Mouse (Mus musculus): ENCODE measurements around the gene Terf2. TPM values are rescaled to one million over a fixed set of nuclear protein-coding genes. Genes with fewer than 3 reads are reported as not detected.

Gene Terf2
- 10 to 100 TPM; 43.9 to 47.2 TPM for total RNA-seq (2021)

DNA sequence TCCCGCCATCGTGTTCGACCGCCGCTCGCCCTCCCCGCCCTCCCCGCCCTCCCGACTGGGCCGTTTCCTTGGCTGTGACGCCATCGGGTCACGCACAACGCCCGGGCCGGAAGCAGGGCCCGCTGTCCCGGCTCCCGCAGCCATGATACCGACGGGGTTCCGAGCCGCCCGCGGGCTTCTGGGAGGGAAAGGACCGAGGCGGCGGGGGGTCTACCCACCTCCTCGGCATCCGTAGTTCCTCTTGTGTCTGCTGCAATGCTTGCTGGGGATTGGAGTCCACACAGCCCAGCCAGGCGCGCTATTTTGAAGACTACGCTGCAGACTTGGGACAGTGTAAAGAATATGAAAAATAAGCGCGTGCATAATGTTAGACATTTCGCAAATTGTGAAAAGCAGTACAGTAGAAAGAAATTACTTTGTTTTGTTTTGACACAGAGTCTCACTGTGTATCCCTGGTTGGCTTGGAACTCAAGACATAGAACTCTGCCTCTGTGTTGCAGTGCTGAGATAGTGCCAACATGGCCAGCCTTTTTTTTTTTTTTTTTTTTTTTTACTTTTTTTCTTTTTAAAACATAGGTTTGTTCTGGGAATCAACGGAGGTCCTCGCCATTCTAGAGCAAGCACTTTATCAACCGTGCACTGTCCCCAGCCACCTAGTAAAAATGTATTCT, at the start of gene Terf2:
Gene Terf2, minus strand, starts transcription at position 182 of the 671 bp plus-strand sequence.
- intact Hi-C loops (cut with DNase I), result no loop called here
- peak; percentile 98 for DNase-seq

DNA sequence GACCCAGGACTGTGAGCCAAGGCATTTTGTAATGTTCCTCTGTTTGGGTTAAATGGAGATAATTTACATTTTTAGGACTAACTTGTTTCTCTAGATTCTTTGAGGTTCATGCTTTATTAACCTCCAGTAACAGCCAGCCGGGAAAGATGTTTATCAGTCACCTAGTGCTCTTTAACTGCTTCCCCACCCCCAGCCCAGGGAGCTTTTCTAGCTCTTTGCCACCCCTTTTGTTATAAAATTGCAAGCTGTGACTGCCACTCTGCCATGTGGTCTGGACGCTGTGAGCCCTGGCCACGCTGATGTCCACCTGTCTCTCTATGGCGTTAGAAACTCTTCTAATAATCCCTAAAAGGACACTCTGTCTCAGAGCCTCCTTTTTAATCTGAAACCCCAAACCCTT, 47.2 kb upstream of the Terf2 start:
- intact Hi-C loops (cut with DNase I), result no loop called here

DNA sequence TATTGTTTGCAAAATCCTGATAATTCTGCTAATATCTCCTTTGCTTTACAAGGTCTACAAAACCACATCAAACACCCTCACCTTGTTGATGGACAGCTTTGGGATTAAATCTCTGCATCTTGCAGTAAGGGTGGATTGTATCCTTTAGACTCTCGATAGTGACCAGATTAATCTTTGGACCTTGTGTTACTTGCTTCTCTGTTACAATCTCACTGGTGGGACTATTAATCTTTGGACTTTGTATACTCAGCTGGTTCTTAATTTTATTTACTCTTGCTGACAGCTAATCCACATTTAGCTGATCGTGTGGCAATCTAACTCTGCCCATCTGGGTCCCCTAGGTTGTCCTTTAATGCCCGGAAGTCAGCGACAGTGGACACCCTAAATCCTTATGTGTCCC, 46.2 kb upstream of the Terf2 start:
- intact Hi-C loops (cut with DNase I), result no loop called here
- no peak for DNase-seq

More for the DNA sequence above, 47.2 kb upstream of the Terf2 start:
- DNase-seq, result no peak

DNA sequence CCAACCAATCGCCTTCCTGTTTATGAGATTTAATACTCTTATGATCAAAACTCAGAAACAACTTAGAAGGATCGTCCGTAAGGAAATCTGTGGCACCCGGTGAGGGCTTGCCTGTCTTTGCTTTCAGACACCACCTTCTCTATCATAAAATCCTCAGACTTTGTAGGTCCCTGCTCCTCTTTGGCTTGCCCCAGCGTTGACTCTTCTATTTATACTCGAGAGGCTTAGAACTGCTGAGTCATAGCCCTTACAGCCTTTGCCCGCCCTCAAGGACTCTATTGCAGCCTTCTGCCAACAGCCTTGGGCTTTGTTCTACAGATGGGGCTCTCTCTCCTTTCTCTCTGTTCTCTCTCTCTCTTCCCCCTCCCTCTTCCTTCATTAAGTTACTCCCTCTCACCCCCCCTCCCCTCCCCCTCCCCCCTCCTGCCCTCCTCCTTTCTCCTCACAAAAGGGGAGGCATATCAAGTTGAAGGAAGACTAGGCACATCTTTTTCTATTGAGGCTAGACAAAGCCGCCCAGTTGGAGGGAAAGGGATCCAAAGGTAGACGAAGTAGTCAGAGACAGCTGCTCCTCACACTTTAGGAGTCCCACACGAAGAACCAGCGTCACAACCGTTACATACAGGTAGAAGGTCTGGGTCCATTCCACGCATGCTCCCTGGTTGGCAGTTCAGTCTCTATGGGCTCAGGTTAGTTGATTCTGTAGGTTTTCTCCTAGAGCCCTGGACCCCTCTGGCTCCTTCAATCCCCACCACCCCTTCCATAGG, 43.5 kb upstream of the Terf2 start:
- intact Hi-C loops (cut with DNase I), result no loop called here

DNA sequence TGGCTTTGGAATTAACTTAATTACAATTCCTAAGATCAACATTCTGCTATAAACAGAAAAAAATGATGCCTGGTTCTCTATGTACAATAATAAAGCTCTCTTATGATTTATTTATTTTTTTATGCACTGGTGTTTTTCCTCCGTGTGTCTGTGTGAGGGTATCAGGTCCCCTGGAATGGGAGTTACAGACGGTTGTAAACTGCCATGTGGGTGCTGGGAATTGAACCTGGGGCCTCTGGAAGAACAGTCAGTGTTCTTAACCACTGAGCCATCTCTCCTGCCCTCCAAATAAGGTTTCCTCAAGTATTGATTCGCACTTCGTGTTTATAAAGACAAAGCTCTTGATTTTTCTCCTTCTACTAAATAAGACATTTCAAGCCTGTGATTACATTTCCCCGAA, 42.0 kb upstream of the Terf2 start:
- intact Hi-C loops (cut with DNase I), result no loop called here

More for the DNA sequence above, 43.5 kb upstream of the Terf2 start:
- DNase-seq, result no peak

DNA sequence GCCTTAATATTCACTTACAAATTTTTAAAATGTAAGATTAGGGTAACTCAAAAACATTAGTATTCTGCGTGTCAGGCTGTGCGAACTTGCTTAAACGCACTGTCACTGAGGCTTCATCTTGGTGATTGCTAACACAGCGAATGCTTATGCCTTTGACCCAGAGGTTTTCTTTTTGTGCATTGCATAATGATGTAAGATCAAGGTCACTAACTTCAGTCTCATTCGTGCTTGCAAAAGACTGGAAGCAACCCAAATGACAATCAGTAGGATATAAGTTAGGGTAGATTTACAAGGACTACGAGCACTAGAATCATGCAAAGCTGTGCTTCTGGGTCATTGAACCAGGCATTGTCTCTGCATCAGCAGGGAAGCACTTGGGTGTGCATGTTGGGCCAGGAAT, 41.2 kb upstream of the Terf2 start:
- DNase-seq, result no peak
- intact Hi-C loops (cut with DNase I), result no loop called here

More for the DNA sequence above, 42.0 kb upstream of the Terf2 start:
- no peak for DNase-seq

DNA sequence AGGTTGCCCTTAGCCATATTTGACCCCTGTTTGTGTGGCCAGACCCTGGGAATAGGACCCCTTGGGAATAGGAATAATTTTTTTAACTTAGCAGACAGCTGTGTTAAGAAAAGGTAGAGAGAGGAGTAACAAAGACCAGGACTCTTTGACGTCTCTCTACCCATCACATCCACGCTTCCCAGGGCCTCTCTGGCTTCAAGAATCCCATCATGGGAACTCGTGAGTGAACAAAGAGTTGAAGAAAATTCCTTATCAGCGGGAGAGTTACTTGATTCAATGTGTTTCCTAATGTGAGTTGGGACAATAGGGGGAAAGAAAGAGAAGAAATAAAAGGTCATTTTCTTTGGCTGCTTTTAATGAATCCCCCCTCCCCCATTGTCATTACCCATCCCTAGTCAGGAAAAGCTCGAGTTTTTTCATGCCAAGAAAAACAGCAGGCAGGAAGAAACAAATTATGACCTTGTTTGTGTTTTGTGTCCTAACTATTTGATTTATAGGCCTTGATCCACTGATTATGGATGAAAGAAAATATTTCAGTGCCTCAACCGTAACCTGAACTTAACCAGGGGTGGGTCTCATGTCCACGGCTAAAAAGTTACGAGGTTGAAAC, 39.8 kb upstream of the Terf2 start:
- intact Hi-C loops (cut with DNase I), result no loop called here
- no peak for DNase-seq

DNA sequence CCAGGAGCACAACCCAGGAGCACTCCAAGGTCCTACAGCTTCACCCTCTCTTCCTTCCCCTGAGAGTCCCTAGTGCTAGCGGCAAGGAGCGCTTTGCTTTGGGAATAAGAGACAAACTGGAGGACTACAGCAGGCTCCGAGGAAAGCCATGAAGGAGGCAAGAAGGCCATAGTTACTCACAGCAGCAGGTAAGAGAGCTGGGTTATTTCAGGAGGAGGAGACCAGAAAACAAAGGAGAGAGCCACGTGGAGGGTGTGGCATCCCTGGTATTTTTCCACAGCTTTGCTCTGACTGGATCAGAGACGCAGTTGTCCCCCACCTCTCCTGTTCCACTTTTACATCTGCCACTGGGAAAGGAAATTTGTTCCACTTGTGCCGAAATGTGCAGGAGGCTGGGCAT, 37.5 kb upstream of the Terf2 start:
- intact Hi-C loops (cut with DNase I), result no loop called here
- no peak for DNase-seq

DNA sequence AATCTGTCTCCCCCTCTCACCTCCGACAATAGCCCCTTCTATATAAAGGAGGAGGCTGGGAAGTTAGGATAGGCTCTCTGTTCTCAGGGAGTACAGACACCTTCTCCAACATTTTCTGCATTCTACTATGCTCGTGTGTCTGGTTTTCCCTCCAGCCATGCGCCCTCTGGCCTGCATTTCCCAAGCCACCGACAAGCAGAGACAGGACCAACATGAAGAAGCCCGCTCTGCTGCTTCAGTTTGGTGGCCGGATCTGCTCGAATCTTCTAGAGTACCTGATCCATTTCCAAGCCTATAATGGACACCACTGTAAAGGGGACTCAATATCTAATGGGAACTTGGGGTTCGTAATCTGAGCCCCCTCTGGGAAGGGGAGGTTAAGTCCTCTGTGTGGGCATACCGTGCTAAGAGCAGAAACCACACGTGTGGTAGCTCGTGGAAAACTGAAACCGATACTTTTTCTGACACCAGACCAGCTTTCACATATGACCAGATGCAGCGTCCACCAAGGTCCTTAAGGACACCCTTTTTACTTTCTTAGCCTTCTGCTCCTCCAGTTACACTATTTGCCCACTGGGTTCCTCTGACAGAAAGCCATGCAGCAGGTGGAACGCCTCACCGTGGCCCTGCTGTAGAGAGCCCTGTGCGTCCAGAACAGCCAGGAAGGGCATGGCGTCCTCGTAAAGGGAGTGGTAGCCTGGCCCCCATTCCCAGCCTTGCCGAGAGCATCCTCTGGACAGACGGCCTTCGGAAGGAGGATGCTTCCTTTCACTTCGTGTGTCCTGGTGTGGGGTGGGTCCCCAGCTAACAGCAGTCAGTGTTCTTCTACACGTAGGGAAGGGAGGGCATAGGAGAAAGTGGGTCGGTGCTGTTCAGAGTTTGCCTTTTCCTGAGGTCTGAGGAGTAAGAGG, 36.5 kb upstream of the Terf2 start:
- no peak for DNase-seq
- intact Hi-C loops (cut with DNase I), result no loop called here

DNA sequence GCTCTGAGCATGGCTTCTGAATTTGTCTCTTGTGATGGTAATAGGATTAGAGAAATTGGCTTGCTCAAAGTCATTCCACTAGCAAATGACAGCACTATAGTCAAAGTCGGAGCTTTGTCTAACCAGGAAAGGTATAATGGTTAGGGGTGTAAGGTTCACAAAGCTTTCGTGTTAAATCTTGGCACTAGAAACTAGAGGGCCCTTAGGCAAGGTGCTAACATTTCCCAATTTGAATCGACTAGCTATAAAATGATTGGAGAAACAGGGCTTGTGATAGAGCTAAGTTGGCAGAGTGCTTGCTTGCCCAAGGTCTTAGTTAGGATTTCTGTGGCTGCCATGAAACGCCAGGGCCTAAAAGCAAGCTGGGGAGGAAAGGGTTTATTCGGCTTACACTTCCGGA, 33.7 kb upstream of the Terf2 start:
- no peak for DNase-seq
- intact Hi-C loops (cut with DNase I), result no loop called here

DNA sequence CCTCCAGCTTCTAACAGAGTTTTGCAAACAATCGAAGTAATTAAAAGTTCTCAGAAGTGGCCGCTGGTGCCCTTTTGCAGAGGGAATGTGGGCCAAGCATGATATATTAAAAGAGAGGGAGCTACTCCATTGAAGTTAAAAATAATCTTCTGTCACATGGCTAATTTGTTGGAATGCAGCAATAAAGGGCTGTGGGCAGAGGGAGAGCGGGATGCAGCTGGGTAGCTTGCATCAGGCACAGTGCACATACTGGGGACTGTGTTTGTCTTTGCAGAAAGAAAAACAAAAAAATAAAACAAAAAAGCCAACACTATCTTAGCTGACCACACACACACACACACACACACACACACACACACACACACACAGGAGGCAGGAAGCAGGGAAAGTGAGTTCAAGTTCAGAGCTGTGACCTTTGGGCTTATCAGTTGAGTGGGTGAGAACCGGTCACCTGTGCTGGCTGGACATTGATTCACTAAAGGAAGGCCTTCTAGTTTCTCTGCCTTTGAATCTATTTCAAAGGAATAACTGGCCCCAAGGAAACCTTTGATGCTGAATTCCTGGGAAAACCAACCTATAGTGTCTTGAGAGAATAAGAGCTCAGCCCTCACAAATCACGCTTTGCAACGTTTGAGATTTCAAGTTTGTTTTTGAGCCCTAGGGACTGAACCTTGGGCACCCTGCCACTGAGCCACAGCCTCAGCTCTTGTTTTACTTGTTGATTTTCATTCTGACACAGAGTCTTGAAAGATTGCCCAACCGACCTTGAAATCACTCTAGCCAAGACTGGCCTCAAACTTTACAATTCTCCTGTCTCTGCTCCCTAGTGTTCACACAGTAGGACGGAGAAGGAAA, 33.1 kb upstream of the Terf2 start:
- peak; percentile 13 for DNase-seq
- intact Hi-C loops (cut with DNase I), result no loop called here

DNA sequence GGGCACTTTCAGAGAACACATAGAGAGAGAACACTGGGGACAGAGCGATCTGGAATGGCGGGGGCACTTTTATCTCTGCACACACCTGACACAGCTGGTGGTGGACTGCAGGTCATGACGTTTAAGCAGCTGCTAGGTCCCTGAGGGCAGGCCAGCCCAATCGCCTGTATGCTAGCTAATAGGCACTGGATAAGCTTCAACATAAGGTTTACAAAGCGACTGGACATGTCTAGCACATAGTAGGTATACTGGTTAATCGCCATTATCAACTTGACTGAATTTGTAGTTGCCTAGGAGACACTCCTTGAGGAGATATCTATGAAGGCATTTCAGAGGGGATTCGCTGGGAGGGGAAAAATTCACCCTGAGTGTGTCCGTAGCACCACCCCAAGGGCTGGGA, 28.0 kb upstream of the Terf2 start:
- DNase-seq, result no peak
- intact Hi-C loops (cut with DNase I), result no loop called here

DNA sequence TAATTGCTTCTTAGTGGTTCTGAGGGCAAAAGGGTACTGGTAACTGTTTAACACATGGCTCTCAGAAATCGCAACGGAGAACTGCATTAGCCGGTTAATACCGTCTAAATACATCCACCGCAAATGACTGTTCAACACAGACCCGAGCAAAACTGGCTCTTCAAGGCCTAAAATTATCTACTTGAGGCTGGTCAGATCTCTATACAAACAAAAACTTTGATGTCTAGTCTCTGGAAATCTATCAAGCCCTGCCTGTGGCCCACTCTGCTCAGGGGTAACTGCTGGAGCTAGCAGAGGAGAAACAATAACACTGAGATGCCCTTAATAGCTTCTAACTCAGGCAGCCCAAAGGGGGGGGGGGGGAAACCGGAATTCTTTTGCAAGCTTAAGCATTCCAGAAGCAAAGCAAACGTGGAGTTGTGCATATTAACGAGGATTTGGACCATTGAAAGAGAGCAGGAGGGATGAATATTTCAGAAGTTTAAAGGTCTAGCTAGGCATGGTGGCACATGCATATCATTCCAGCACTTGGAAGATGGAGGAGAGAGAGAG, 26.8 kb upstream of the Terf2 start:
- intact Hi-C loops (cut with DNase I), result no loop called here

DNA sequence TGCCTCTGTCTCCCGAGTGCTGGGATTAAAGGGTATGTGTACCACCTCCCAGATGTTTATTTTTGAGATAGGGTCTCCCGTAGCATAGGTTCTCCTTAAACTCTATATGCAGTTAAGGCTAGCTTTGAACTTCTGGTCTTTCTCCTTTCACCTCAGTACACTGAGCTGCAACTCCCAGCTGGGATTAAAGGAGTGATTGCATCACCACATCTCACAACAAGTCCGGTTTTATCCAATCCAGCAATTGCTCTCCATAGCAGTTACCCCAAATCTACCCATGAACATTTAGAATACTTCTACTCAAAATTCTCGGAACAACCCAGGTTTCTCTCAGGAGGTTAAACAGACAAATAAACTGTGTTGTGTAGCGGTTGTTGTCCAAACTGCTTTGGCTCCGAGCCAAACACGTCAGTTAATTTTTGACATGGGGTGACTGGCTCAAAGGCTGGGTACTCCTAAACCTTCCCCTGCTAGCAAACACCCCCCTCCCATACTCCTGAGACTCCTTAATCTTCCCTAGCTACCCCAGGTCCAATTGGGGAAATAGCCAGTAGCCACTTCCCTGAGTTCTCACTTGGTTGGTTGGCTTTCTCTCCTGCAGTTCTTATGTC, 25.4 kb upstream of the Terf2 start:
- intact Hi-C loops (cut with DNase I), result no loop called here
- no peak for DNase-seq

More for the DNA sequence above, 26.8 kb upstream of the Terf2 start:
- no peak for DNase-seq

DNA sequence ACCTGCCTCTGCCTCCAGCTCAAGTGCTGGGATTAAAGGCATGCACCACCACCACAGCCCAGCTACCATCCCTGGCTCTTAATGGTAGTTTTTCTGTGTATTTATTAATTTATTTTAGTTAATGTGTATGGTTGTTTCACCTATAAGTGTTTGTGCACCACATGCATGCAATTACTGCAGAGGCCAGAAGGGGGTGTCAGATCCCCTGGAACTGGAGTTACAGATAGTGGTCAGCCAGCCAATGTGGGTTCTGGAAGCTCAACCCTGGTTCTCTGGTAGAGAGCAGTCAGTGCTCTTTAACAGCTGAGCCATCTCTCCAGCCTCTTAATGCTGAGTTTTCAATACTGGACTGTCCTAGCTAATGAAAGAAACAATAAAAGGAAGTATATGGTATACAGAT, 24.5 kb upstream of the Terf2 start:
- intact Hi-C loops (cut with DNase I), result no loop called here

DNA sequence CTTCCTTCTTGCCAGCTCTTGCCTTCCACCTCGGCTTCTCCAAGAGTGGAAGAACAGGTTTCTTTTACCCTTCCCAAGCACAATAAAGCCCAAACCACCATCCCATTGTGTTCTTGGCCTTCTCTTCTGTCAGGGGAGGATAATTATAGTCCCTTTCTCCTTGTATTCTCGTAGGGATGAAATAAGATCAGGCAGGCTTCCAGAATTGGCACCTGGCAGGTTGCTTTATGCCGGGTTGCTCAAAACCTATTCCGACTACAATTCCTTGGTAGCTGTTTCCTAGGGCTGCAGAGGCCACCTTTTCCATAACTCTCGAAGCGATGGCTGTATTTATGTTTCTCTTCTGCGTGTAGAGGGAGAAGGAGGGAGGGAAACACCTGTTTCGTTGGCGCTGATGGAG, 23.1 kb upstream of the Terf2 start:
- intact Hi-C loops (cut with DNase I), result loop anchor here (10.0 kb wide), 1 partner anchor 175 kb away; the partner anchor contains the start of gene Nfat5

More for the DNA sequence above, 24.5 kb upstream of the Terf2 start:
- no peak for DNase-seq

DNA sequence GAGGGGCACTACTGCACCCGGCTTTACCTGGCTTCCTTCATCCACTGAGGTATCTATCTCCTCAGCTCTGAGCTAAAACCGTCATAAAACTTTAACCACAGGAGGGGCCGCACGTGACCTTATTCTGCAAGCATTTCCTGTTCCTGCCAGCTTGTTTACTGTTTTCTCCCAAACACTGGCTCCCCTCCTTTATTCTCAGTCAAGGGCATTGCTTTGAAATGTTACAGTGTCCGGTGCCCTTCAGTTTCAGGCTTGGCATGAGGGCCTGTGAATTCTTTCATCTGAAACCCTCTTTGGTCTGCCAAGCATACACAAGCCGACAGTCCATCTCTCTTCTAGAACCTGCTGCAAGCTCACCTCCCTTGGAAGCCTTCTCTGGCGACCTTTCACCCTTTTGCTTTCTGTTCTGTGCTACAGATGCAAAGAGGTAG, 22.5 kb upstream of the Terf2 start:
- DNase-seq, result no peak
- intact Hi-C loops (cut with DNase I), result loop anchor here (10.0 kb wide), 1 partner anchor 176 kb away; the partner anchor contains the start of gene Nfat5

More for the DNA sequence above, 23.1 kb upstream of the Terf2 start:
- DNase-seq, result no peak

DNA sequence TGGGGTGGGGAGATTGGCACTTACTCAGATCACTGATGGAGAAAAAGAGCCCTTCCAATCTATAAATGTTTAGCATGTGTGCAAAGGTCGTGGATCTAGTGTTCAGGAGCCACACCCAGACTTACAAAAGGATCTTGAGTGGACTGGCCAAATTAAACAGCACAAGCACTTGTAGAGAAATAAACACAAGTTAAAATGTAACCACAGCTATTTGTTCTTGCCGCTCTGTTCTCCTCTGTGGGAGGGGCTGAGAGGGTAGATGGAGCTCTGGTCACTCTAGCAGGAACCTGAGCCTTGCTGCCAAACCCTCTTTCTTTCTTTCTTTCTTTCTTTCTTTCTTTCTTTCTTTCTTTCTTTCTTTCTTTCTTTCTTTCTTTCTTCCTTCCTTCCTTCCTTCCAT, 20.7 kb upstream of the Terf2 start:
- DNase-seq, result no peak
- intact Hi-C loops (cut with DNase I), result loop anchor here (10.0 kb wide), 1 partner anchor 178 kb away; the partner anchor contains the start of gene Nfat5

DNA sequence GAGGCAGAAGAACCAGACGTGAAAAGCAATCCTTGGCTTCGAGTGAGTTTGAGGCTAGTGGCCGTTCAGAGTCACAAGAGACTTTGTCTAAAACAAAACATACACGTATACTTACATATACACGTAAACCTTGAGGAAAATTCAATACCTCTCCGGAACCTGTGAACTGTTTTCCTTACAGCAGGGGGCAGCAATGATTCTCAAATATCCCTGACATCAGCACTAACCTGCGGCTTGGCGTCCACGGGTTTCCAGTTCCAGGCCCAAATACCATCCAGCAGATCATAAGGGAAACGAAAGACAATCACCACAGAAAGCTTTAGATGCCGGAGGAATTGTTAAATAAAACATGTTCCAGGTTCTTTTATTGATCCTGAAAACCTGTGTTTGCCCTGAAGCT, 19.7 kb upstream of the Terf2 start:
- DNase-seq, result peak; percentile 79
- intact Hi-C loops (cut with DNase I), result loop anchor here (10.0 kb wide), 1 partner anchor 179 kb away; the partner anchor contains the start of gene Nfat5

All from left cerebral cortex, postnatal 4 days (tissue).